Mouse (Mus musculus): ENCODE results near the gene Mfsd6. TPM values are rescaled to one million over a fixed set of nuclear protein-coding genes. Genes with fewer than 3 reads are reported as not detected.
A peak's percentile ranks its signal among the peaks of the same experiment; 100 is the strongest.

The Mfsd6 gene
- total and polyA plus RNA-seq, 3 experiments, result 2.9 to 6.4 TPM; not detected in 1

DNA sequence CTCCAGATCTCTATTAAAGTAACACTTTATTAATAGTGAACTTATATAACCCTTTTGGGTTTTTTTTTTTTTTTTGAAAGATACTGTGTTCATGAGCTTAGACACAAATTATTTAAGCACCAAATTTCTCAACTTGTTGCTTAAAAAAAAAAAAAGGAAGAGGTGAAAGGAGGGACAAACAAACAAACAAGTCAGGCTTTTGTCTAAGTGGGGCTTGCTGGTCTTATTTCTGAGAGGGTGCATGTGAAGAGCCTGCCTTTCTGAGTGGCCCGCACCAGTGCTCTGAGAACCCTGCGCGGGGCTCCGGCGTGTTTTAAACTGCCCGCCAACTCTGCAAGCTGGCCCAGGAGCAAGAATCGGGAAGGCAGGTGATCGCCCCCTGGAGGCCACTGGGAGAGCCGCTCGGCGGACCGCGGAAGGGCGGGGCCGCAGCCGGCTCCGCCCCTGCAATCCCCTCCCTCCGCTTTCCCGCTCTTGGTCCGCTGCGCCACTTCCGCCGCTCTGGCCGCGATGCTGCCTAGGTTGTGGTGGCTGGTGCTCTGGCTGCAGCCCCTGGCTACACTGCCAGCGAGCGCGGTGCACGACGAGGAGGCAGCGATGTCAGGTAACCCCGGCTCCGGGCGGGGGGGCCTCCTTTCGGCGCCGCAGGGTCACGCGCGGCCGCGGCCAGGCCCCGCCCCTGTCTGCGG is 96.9 kb downstream of the Mfsd6 start, which contains the start of gene Nemp2 (continued):
- TF ChIP-seq RCOR1 (IDR thresholded peaks at IDR 0.05; ENCODE audit: low read depth, low read length) (no peak), POLR2A (IDR thresholded peaks at IDR 0.05; ENCODE audit: control insufficient read depth in 1 of 2, insufficient read depth in 1 of 2, low read depth in 1 of 2, low read length in 2 of 2, poor library complexity in 1 of 2) (peak; percentile 41 to 76; a peak in 3 of 4 replicates), MAZ (IDR thresholded peaks at IDR 0.05; ENCODE audit: low read depth, low read length) (peak; percentile 63; the same call in 1 of the 2 replicates), ETS1 (IDR thresholded peaks at IDR 0.05; ENCODE audit: low read depth, low read length) (no peak), POLR2AphosphoS2 (IDR thresholded peaks at IDR 0.05; ENCODE audit: low read length) (no peak), RAD21 (IDR thresholded peaks at IDR 0.05; ENCODE audit: low read depth, low read length) (peak; percentile 81), TBP (IDR thresholded peaks at IDR 0.05; ENCODE audit: low read depth, low read length) (peak; percentile 61), MAFK (IDR thresholded peaks at IDR 0.05; ENCODE audit: borderline replicate concordance, low read depth, low read length) (no peak), KAT2A (conservative IDR thresholded peaks at IDR 0.05; ENCODE audit: low read depth, low read length) (no peak), USF1 (IDR thresholded peaks at IDR 0.05; ENCODE audit: low read depth, low read length) (peak; percentile 23; the same call in 1 of the 2 replicates), TCF12 (IDR thresholded peaks at IDR 0.05; ENCODE audit: low read depth, low read length) (peak; percentile 32; the same call in 1 of the 2 replicates), GATA1 (IDR thresholded peaks at IDR 0.05; ENCODE audit: low read depth, low read length) (no peak), ZC3H11A (IDR thresholded peaks at IDR 0.05; ENCODE audit: low read depth, low read length) (peak; percentile 70), ELF1 (IDR thresholded peaks at IDR 0.05; ENCODE audit: low read depth, low read length) (peak; percentile 52), SIN3A (IDR thresholded peaks at IDR 0.05; ENCODE audit: low read length) (peak; percentile 19), MXI1 (IDR thresholded peaks at IDR 0.05; ENCODE audit: low read depth, low read length) (peak; percentile 48; the same call in 1 of the 2 replicates), MYB (IDR thresholded peaks at IDR 0.05; ENCODE audit: low read depth, low read length) (no peak), USF2 (IDR thresholded peaks at IDR 0.05; ENCODE audit: borderline replicate concordance in 1 of 2, insufficient read depth in 1 of 2, low read depth in 1 of 2, low read length in 2 of 2) (no peak), NELFE (IDR thresholded peaks at IDR 0.05; ENCODE audit: low read depth, low read length) (peak; percentile 41)

DNA sequence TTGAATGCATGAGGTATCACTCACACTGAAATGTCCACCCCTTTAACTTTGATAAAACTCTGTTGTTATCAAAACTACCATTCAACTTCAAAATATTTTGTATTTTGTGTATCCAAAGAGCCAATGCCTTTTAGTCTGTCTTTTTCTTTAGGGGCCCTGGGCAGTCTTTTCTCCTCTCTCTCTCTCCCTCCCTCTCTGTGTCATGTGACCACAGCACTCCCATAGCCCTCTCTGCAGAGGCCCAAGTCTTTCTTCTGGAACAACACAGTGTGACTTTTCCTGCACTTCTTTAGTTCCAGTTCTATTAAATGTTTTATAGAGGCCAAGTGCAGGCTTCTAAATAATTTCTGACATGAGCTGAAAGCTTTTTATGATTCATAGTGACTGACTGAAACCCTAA is 106.8 kb downstream of the Mfsd6 start:
- TF ChIP-seq USF1 (IDR thresholded peaks at IDR 0.05; ENCODE audit: low read depth, low read length) (peak; percentile 83), USF2 (IDR thresholded peaks at IDR 0.05; ENCODE audit: borderline replicate concordance in 1 of 2, insufficient read depth in 1 of 2, low read depth in 1 of 2, low read length in 2 of 2) (0 out of 4 replicates have a peak, but pooled peaks of 1 of the 2 experiments have one; percentile 47), ETS1 (IDR thresholded peaks at IDR 0.05; ENCODE audit: low read depth, low read length) (no peak)
- Histone ChIP-seq H3K27me3 (ENCODE audit: control insufficient read depth in 1 of 2, insufficient read depth in 2 of 2, low read length in 2 of 2) (no peaks in the 10 kb centered on the region), H3K79me2 (ENCODE audit: control insufficient read depth, insufficient read depth, low read length, poor library complexity) (no peaks in the 10 kb centered on the region), H3K4me3 (ENCODE audit: control insufficient read depth in 1 of 2, insufficient read depth in 1 of 2, low read depth in 2 of 2, low read length in 2 of 2) (no peak overlapping the region), H3K9me3 (replicated peaks; ENCODE audit: insufficient read depth, low read length) (no peaks in the 10 kb centered on the region), H3K4me1 (ENCODE audit: control insufficient read depth in 1 of 2, insufficient read depth in 2 of 2, low read length in 2 of 2) (peaks cover 5 to 8% of the 10 kb centered on the region in 2 experiments), H3K9ac (ENCODE audit: control insufficient read depth, low read depth, low read length, poor library complexity, severe bottlenecking) (no peak overlapping the region), H3K27ac (ENCODE audit: control insufficient read depth, low read depth, low read length) (no peak overlapping the region), H3K36me3 (ENCODE audit: control insufficient read depth in 1 of 2, insufficient read depth in 2 of 2, low read length in 2 of 2) (peaks cover 0 to 10% of the 10 kb centered on the region in 2 experiments; a peak in 2 of 4 replicates)
- no peak for DNase-seq (ENCODE audit: low read depth, low spot score)
